Mouse (Mus musculus): Measurements from ENCODE around the gene Rpl36a.

Gene Rpl36a

GRCm38 (mm10) chrX:134599922-134600565, 14.6 kb downstream of the Rpl36a start:
- no peak for DNase-seq (ENCODE audit: low read depth, low spot score)

- peak; percentile 97 for DNase-seq (ENCODE audit: low read depth, low spot score)
Observed at GRCm38 (mm10) chrX:134600659-134601379, 15.4 kb downstream of the Rpl36a start, which contains the start of the genes Gla and Hnrnph2. TSS of gene Gla (minus strand) at chrX:134601125. TSS of gene Hnrnph2 (plus strand) at chrX:134601179.

GRCm38 (mm10) chrX:134601380-134602120, 16.1 kb downstream of the Rpl36a start:
- no peak for DNase-seq (ENCODE audit: low read depth, low spot score)

- peak; percentile 17 for DNase-seq (ENCODE audit: low read depth, low spot score)
Observed at GRCm38 (mm10) chrX:134609472-134609871, 24.0 kb downstream of the Rpl36a start.

- no peak for DNase-seq (ENCODE audit: low read depth, low spot score)
Observed at GRCm38 (mm10) chrX:134610984-134611383, 25.5 kb downstream of the Rpl36a start.

GRCm38 (mm10) chrX:134612285-134612959, 27.0 kb downstream of the Rpl36a start:
- peak; percentile 74 for DNase-seq (ENCODE audit: low read depth, low spot score)

GRCm38 (mm10) chrX:134614306-134614705, 28.9 kb downstream of the Rpl36a start:
- no peak for DNase-seq (ENCODE audit: low read depth, low spot score)

- no peak for DNase-seq (ENCODE audit: low read depth, low spot score)
Observed at GRCm38 (mm10) chrX:134619695-134620094, 34.2 kb downstream of the Rpl36a start.

- no peak for DNase-seq (ENCODE audit: low read depth, low spot score)
Observed at GRCm38 (mm10) chrX:134620254-134620865, 34.9 kb downstream of the Rpl36a start.

- no peak for DNase-seq (ENCODE audit: low read depth, low spot score)
Observed at GRCm38 (mm10) chrX:134621685-134622084, 36.2 kb downstream of the Rpl36a start.

- no peak for DNase-seq (ENCODE audit: low read depth, low spot score)
Observed at GRCm38 (mm10) chrX:134623350-134623749, 37.9 kb downstream of the Rpl36a start.

- no peak for DNase-seq (ENCODE audit: low read depth, low spot score)
Observed at GRCm38 (mm10) chrX:134628200-134628599, 42.7 kb downstream of the Rpl36a start.

- no peak for DNase-seq (ENCODE audit: low read depth, low spot score)
Observed at GRCm38 (mm10) chrX:134632710-134633109, 47.3 kb downstream of the Rpl36a start.

GRCm38 (mm10) chrX:134635111-134635510, 49.7 kb downstream of the Rpl36a start:
- no peak for DNase-seq (ENCODE audit: low read depth, low spot score)

- DNase-seq (ENCODE audit: low read depth, low spot score), result no peak
Observed at GRCm38 (mm10) chrX:134635860-134636259, 50.4 kb downstream of the Rpl36a start.
